Mouse (Mus musculus) left cerebral cortex, postnatal 25 days (tissue): Measurements from ENCODE around the gene OR5BS1P. TPM values are rescaled to one million over a fixed set of nuclear protein-coding genes. Genes with fewer than 3 reads are reported as not detected.

Experiments used
- microRNA-seq, 2 experiments: library from miRNA; unstranded; fragments of <30 nt; microRNA quantifications; one replicate each; pipeline ENCODE4 v1.2.0; 2022
- total RNA-seq, 2 experiments: library from RNA; stranded (reverse); gene quantifications; 2 replicates each; pipeline ENCODE4 v1.2.3; 2021

The OR5BS1P gene
- total RNA-seq, 2 experiments from 2014 or later = not detected

Small RNA genes within 50 kb of the gene (microRNA-seq; reads per million reads assigned to microRNA genes)
- gene Mir1291 = 3.0 to 15.6 reads per million in 2 experiments

Other genes starting within 250 kb of the OR5BS1P start
- gene Gm44579, start 248.9 kb upstream of the OR5BS1P start, total RNA-seq = not detected
- gene Olfr287, start 248.8 kb upstream of the OR5BS1P start, total RNA-seq = 1 to 10 TPM; 4.0 to 4.2 TPM
- gene Olfr286, start 235.4 kb upstream of the OR5BS1P start, total RNA-seq = not detected
- gene H1fnt, start 212.6 kb upstream of the OR5BS1P start, total RNA-seq = not detected
- gene Zfp641, start 173.7 kb upstream of the OR5BS1P start, total RNA-seq = 1 to 10 TPM; 5.6 to 5.7 TPM
- not detected for gene Olfr285, start 152.5 kb upstream of the OR5BS1P start, total RNA-seq
- gene Olfr284, start 128.9 kb upstream of the OR5BS1P start, total RNA-seq = not detected
- not detected for gene Olfr283, start 89.0 kb upstream of the OR5BS1P start, total RNA-seq
- gene Olfr282, start 38.7 kb upstream of the OR5BS1P start, total RNA-seq = not detected
- not detected for gene Olfr281, start 17.3 kb upstream of the OR5BS1P start, total RNA-seq
- not detected for gene Lalba, start 12.8 kb downstream of the OR5BS1P start, total RNA-seq
- gene Olfr279, start 22.5 kb downstream of the OR5BS1P start, total RNA-seq = not detected
- 10 to 100 TPM; 58.1 to 62.6 TPM for gene Kansl2, start 64.4 kb downstream of the OR5BS1P start, total RNA-seq
- 10 to 100 TPM; 45.5 to 45.9 TPM for gene Ccnt1, start 101.0 kb downstream of the OR5BS1P start, total RNA-seq
- not detected for gene 4930415O20Rik, start 101.1 kb downstream of the OR5BS1P start, total RNA-seq
- 10 to 100 TPM; 51.7 to 53.7 TPM for gene Adcy6, start 140.2 kb downstream of the OR5BS1P start, total RNA-seq
- 100 to 1,000 TPM; 277 to 286 TPM for gene Cacnb3, start 160.9 kb downstream of the OR5BS1P start, total RNA-seq
- gene Ddx23, start 193.0 kb downstream of the OR5BS1P start, total RNA-seq = 10 to 100 TPM; 69.4 to 75.8 TPM
- gene Rnd1, start 207.6 kb downstream of the OR5BS1P start, total RNA-seq = 10 to 100 TPM; 31.8 to 36.8 TPM
- gene Ccdc65, start 238.3 kb downstream of the OR5BS1P start, total RNA-seq = 10 to 100 TPM in 1 of 2 experiments, 1 to 10 TPM in 1; 9.8 to 11.4 TPM